In genomic region chr13:45827046-45827596, GRCm38 (mm10) we compare ENCODE assay signal across 18 mouse cellular contexts.
DNase-seq lines count a peak whose midpoint lies in the region; ATAC-seq and TF ChIP-seq lines count a peak whose summit lies in the region.
"Had no signal": no experiment of that assay in that cellular context is flagged by ENCODE, and none has a peak within 500 bp of the region (broad histone marks: within the 10 kb centered on the region; RNA-seq: fewer than 3 reads in every experiment).

No protein-coding gene starts in this region.

- TF ChIP-seq CTCF in layer of hippocampus, adult 2 months (conservative IDR thresholded peaks at IDR 0.05) = no peak

- H3K36me3 ChIP-seq in neural tube, embryonic 15.5 days = no peaks in the 10 kb centered on the region
- H3K36me3 ChIP-seq: embryonic facial prominence, embryonic 15.5 days; liver, embryonic 12.5 days; midbrain, embryonic 10.5 days had no signal

- ATAC-seq in frontal cortex, adult (ENCODE audit: low TSS enrichment) = peak; percentile 50
- no peak for ATAC-seq in neural tube, embryonic 15.5 days (ENCODE audit: low FRiP score)
- ATAC-seq: CD4-positive, CD25-positive, alpha-beta regulatory T cell, adult 4 months; liver, embryonic 12.5 days had no signal

- 0 out of 2 replicates have a peak, but pooled peaks cover 5% of the 10 kb centered on the region for H3K4me1 ChIP-seq in neural tube, embryonic 15.5 days
- H3K4me1 ChIP-seq: liver, embryonic 12.5 days; midbrain, embryonic 10.5 days had no signal

- H3K9me3 ChIP-seq in neural tube, embryonic 15.5 days (replicated peaks) = no peaks in the 10 kb centered on the region
- H3K9me3 ChIP-seq: embryonic facial prominence, embryonic 15.5 days; hindbrain, embryonic 13.5 days; limb, embryonic 13.5 days; liver, embryonic 12.5 days; midbrain, embryonic 10.5 days; neural tube, embryonic 13.5 days had no signal

- H3K4me3 ChIP-seq in layer of hippocampus, adult 2 months = no peak overlapping the region
- H3K4me3 ChIP-seq in neural tube, embryonic 15.5 days (replicated peaks) = no peak overlapping the region
- H3K4me3 ChIP-seq: embryonic facial prominence, embryonic 15.5 days; hindbrain, embryonic 13.5 days; limb, embryonic 13.5 days; liver, embryonic 12.5 days; midbrain, embryonic 10.5 days; neural tube, embryonic 13.5 days had no signal

- H3K9ac ChIP-seq in neural tube, embryonic 15.5 days (replicated peaks) = no peak overlapping the region
- H3K9ac ChIP-seq: embryonic facial prominence, embryonic 15.5 days; hindbrain, embryonic 13.5 days; limb, embryonic 13.5 days; liver, embryonic 12.5 days; neural tube, embryonic 13.5 days had no signal

- H3K27me3 ChIP-seq in neural tube, embryonic 15.5 days (replicated peaks) = no peaks in the 10 kb centered on the region
- H3K27me3 ChIP-seq: embryonic facial prominence, embryonic 15.5 days; hindbrain, embryonic 13.5 days; limb, embryonic 13.5 days; liver, embryonic 12.5 days; neural tube, embryonic 13.5 days had no signal

- WGBS in neural tube, embryonic 15.5 days = 88% methylated on average over 8 of the region's 8 CpGs

- H3K4me2 ChIP-seq in neural tube, embryonic 15.5 days = no peak overlapping the region
- H3K4me2 ChIP-seq: embryonic facial prominence, embryonic 15.5 days; hindbrain, embryonic 13.5 days; limb, embryonic 13.5 days; liver, embryonic 12.5 days; neural tube, embryonic 13.5 days had no signal

- DNase-seq in frontal cortex, postnatal 36 days (ENCODE audit: low spot score in 2 of 2) = no peak
- DNase-seq in layer of hippocampus, adult 2 months (ENCODE audit: low spot score in 2 of 2) = no peak
- no peak for DNase-seq in layer of hippocampus, adult 8-10 months (ENCODE audit: low spot score in 2 of 2)
- DNase-seq in neural tube, embryonic 10.5 days (ENCODE audit: extremely low spot score, low spot score) = no peak
- DNase-seq in spleen, postnatal 10 days (ENCODE audit: low spot score in 2 of 2) = no peak
- DNase-seq: kidney, adult 11 months; layer of hippocampus, postnatal 36 days had no signal

- peak overlapping the region; percentile 20; the same call in 1 of the 2 replicates for H3K27ac ChIP-seq in layer of hippocampus, adult 2 months
- 0 out of 2 replicates have a peak overlapping the region, but pooled peaks have one; percentile 15 for H3K27ac ChIP-seq in neural tube, embryonic 15.5 days (replicated peaks)
- H3K27ac ChIP-seq: embryonic facial prominence, embryonic 15.5 days; hindbrain, embryonic 13.5 days; kidney, postnatal 0 days; limb, embryonic 13.5 days; liver, embryonic 12.5 days; midbrain, embryonic 10.5 days; neural tube, embryonic 13.5 days; stomach, postnatal 0 days had no signal
